Mouse (Mus musculus): ENCODE measurements around the gene Zbtb45.

DNA sequence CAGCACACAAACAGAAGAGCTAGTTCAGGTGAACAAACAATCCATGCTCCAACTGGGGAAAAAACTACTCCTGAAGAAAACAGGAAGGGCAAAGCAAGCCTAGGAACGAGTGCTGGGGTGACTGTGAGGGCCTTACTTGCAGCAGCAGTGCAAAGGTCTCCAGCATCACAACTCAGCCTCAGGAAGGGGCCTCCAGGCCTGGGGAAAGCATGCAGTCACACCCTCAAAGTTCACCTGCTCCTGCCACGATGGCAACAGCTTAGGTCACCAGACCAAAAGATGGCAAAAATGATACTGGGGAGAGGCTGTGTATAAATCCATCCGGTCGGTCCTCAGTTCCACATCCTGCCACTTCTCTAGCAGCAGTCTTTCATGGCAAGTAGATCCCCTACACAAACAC, 50.9 kb downstream of the Zbtb45 start:
- TF ChIP-seq CTCF (IDR thresholded peaks at IDR 0.05) (no peak), EP300 (IDR thresholded peaks at IDR 0.05) (no peak)
